In the genomic region with DNA sequence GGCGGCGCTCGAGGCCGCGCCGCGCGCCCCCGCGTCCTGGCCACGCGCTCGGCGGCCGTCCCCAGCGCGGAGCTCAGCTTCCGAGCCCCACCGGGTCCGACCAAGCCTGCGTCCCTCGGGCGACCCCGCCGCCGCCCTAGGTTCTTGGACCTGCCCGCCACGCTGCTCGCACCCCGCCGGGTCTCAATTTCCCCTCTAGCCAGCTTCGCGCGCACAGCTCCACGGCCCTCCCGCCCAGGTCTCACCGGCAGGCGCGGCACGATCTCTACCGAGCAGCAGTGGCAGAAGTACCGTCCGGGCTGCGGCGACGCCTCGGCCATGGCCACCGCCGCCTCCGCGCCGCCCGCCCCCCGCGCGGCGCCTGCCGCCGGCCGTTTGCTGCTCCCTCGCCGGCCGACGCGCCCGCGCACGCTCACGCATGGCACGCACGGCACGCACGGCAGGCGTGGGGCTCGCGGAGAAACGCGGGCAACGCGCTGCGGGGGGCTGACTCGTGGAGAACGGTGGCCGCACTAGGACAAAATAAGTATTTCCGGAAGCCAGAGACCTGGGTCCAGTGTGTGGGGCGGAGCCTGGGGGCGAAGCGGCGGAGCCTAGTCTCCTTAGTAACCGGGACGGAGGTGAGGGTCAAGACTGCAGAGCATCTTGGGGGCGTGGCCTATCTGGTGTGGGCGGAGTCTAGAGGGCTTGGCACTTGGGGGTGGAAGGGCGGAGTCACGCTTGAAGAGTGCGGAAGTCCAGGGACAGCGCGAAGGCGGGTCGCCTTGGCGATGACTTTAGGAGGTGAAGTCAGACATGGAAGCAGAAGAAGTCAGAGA, we compare ENCODE assay signal across 8 mouse cellular contexts. TPM values are rescaled to one million over a fixed set of nuclear protein-coding genes. Genes with fewer than 3 reads are reported as not detected.
DNase-seq lines count a peak whose midpoint lies in the region; ATAC-seq and TF ChIP-seq lines count a peak whose summit lies in the region.

A gene (minus strand): TSS at position 445 of the 818 bp plus-strand sequence.

- TF ChIP-seq EP300 in liver, embryonic 14.5 days (IDR thresholded peaks at IDR 0.05; ENCODE audit: low read depth), result no peak
- TF ChIP-seq EP300 in stomach, postnatal 0 days (optimal IDR thresholded peaks at IDR 0.05), result no peak

- peak; percentile 91 for ATAC-seq in heart, embryonic 15.5 days (replicated peaks; ENCODE audit: insufficient number of reproducible peaks, insufficient read depth, low FRiP score, low read depth)
- peak; percentile 91 for ATAC-seq in liver, embryonic 14.5 days (ENCODE audit: insufficient read depth)
- peak; percentile 90 for ATAC-seq in neural tube, embryonic 11.5 days (ENCODE audit: insufficient read depth, low FRiP score, low TSS enrichment)
- ATAC-seq in stomach, postnatal 0 days (ENCODE audit: low FRiP score, low TSS enrichment), result peak; percentile 93

- peaks cover 35% of the 10 kb centered on the region for H3K36me3 ChIP-seq in forebrain, embryonic 10.5 days (replicated peaks)
- H3K36me3 ChIP-seq in heart, embryonic 15.5 days, result peaks cover 5% of the 10 kb centered on the region
- peaks cover 5% of the 10 kb centered on the region for H3K36me3 ChIP-seq in liver, embryonic 14.5 days (replicated peaks; ENCODE audit: control insufficient read depth, insufficient read depth, low read depth)
- H3K36me3 ChIP-seq in neural tube, embryonic 11.5 days (ENCODE audit: control insufficient read depth, insufficient read depth, low read length), result peaks cover 3% of the 10 kb centered on the region
- H3K36me3 ChIP-seq in stomach, postnatal 0 days (ENCODE audit: control insufficient read depth, insufficient read depth, low read length), result peaks cover 4% of the 10 kb centered on the region

- H3K27ac ChIP-seq in forebrain, embryonic 10.5 days, result peak within 1 kb of the TSS; percentile 98
- H3K27ac ChIP-seq in heart, embryonic 15.5 days, result peak within 1 kb of the TSS; percentile 91
- H3K27ac ChIP-seq in liver, embryonic 14.5 days, result peak within 1 kb of the TSS; percentile 63
- H3K27ac ChIP-seq in neural tube, embryonic 11.5 days (ENCODE audit: low read depth, low read length), result peak within 1 kb of the TSS; percentile 89
- H3K27ac ChIP-seq in stomach, postnatal 0 days (replicated peaks), result peak within 1 kb of the TSS; percentile 96

- peak within 1 kb of the TSS; percentile 66 for H3K4me2 ChIP-seq in heart, embryonic 15.5 days
- peak within 1 kb of the TSS; percentile 89 for H3K4me2 ChIP-seq in liver, embryonic 14.5 days (ENCODE audit: low read depth)
- H3K4me2 ChIP-seq in neural tube, embryonic 11.5 days (ENCODE audit: low read depth), result peak within 1 kb of the TSS; percentile 87
- peak within 1 kb of the TSS; percentile 74 for H3K4me2 ChIP-seq in stomach, postnatal 0 days (replicated peaks; ENCODE audit: low read depth)

- under 1% methylated on average over 101 of the region's 101 CpGs for WGBS in forebrain, embryonic 10.5 days
- WGBS in heart, embryonic 15.5 days, result under 1% methylated on average over 98 of the region's 101 CpGs
- WGBS in liver, embryonic 14.5 days (ENCODE audit: insufficient replicate concordance), result under 1% methylated on average over 101 of the region's 101 CpGs
- under 1% methylated on average over 97 of the region's 101 CpGs for WGBS in neural tube, embryonic 11.5 days
- under 1% methylated on average over 78 of the region's 101 CpGs for WGBS in stomach, postnatal 0 days

- H3K9me3 ChIP-seq in forebrain, embryonic 10.5 days, result no peaks in the 10 kb centered on the region
- H3K9me3 ChIP-seq in heart, embryonic 15.5 days (replicated peaks), result no peaks in the 10 kb centered on the region
- no peaks in the 10 kb centered on the region for H3K9me3 ChIP-seq in liver, embryonic 14.5 days (ENCODE audit: control insufficient read depth, low read length)
- no peaks in the 10 kb centered on the region for H3K9me3 ChIP-seq in neural tube, embryonic 11.5 days (ENCODE audit: control insufficient read depth, low read length)
- no peaks in the 10 kb centered on the region for H3K9me3 ChIP-seq in stomach, postnatal 0 days (ENCODE audit: control insufficient read depth, low read length)

- peaks cover 55% of the 10 kb centered on the region for H3K4me1 ChIP-seq in forebrain, embryonic 10.5 days
- H3K4me1 ChIP-seq in heart, embryonic 15.5 days (replicated peaks), result peaks cover 48% of the 10 kb centered on the region
- peaks cover 14 to 16% of the 10 kb centered on the region in 2 experiments for H3K4me1 ChIP-seq in liver, embryonic 14.5 days (replicated peaks; ENCODE audit: control insufficient read depth in 2 of 2, insufficient read depth in 2 of 2, low read length in 1 of 2)
- peaks cover 22% of the 10 kb centered on the region for H3K4me1 ChIP-seq in neural tube, embryonic 11.5 days (ENCODE audit: control insufficient read depth, insufficient read depth, low read length)
- peaks cover 8% of the 10 kb centered on the region for H3K4me1 ChIP-seq in stomach, postnatal 0 days (replicated peaks; ENCODE audit: control insufficient read depth, insufficient read depth)

- peak; percentile 96 to 98 for DNase-seq in CD8-positive naive resting alpha-beta T cell, adult 2 months (ENCODE audit: low read depth in 2 of 2, low spot score in 2 of 2)
- peak; percentile 100 for DNase-seq in c-Kit-positive CD71-negative TER-119-negative erythroid progenitor cells, embryonic 14.5 days (ENCODE audit: low read depth)
- DNase-seq in forebrain, embryonic 10.5 days (ENCODE audit: extremely low spot score, low spot score), result peak; percentile 99
- peak; percentile 100 for DNase-seq in kidney, postnatal 25 days
- peak; percentile 98 to 99 (median 98) for DNase-seq in liver, embryonic 14.5 days (ENCODE audit: low read depth in 3 of 3, low spot score in 3 of 3)
- DNase-seq in neural tube, embryonic 11.5 days (ENCODE audit: low spot score), result peak; percentile 99
- peak; percentile 98 for DNase-seq in stomach, postnatal 0 days (ENCODE audit: low spot score)

- TF ChIP-seq CTCF in liver, embryonic 14.5 days (IDR thresholded peaks at IDR 0.05; ENCODE audit: low read depth), result no peak
- no peak for TF ChIP-seq CTCF in stomach, postnatal 0 days (IDR thresholded peaks at IDR 0.05; ENCODE audit: low read depth)

- peak within 1 kb of the TSS; percentile 96 for H3K4me3 ChIP-seq in forebrain, embryonic 10.5 days
- H3K4me3 ChIP-seq in heart, embryonic 15.5 days, result peak within 1 kb of the TSS; percentile 86
- H3K4me3 ChIP-seq in liver, embryonic 14.5 days (ENCODE audit: insufficient read depth in 1 of 2, low read depth in 2 of 2, low read length in 2 of 2), result peak within 1 kb of the TSS; percentile 72 to 89
- peak within 1 kb of the TSS; percentile 94 for H3K4me3 ChIP-seq in neural tube, embryonic 11.5 days (ENCODE audit: low read depth, low read length)
- peak within 1 kb of the TSS; percentile 87 for H3K4me3 ChIP-seq in stomach, postnatal 0 days (ENCODE audit: low read depth, low read length)

- peak within 1 kb of the TSS; percentile 93 for H3K9ac ChIP-seq in heart, embryonic 15.5 days
- peak within 1 kb of the TSS; percentile 76 for H3K9ac ChIP-seq in liver, embryonic 14.5 days (replicated peaks)
- H3K9ac ChIP-seq in neural tube, embryonic 11.5 days (ENCODE audit: low read length), result peak within 1 kb of the TSS; percentile 97
- H3K9ac ChIP-seq in stomach, postnatal 0 days (ENCODE audit: low read length), result peak within 1 kb of the TSS; percentile 96

- H3K27me3 ChIP-seq in forebrain, embryonic 10.5 days (ENCODE audit: poor library complexity, severe bottlenecking), result peaks cover 8% of the 10 kb centered on the region
- no peaks in the 10 kb centered on the region for H3K27me3 ChIP-seq in heart, embryonic 15.5 days
- no peaks in the 10 kb centered on the region for H3K27me3 ChIP-seq in liver, embryonic 14.5 days (ENCODE audit: control insufficient read depth, insufficient read depth, low read length)
- no peaks in the 10 kb centered on the region for H3K27me3 ChIP-seq in neural tube, embryonic 11.5 days (ENCODE audit: control insufficient read depth, insufficient read depth, low read length)
- H3K27me3 ChIP-seq in stomach, postnatal 0 days (ENCODE audit: control insufficient read depth, insufficient read depth, low read length), result no peaks in the 10 kb centered on the region

RNA-seq across cellular contexts. Expression of the gene that starts here (rescaled TPM):
- polyA plus RNA-seq in forebrain, embryonic 10.5 days (2016; fragmentation: Nextera tagmentation; extraction: Ambion mirVana), result 92.4 and 113 TPM in 2 replicates
- 54.0 and 65.5 TPM in 2 replicates for polyA plus RNA-seq in heart, embryonic 15.5 days (2015; fragmentation: Nextera tagmentation; extraction: Ambion mirVana)
- polyA plus RNA-seq in liver, embryonic 14.5 days (2012; rRNA removed), result 46.4 and 51.3 TPM in 2 replicates
- 27.7 and 33.7 TPM in 2 replicates for polyA plus RNA-seq in liver, embryonic 14.5 days (2014; fragmentation: Nextera tagmentation; extraction: Ambion mirVana)
- 99.7 and 101 TPM in 2 replicates for polyA plus RNA-seq in neural tube, embryonic 11.5 days (2014; fragmentation: Nextera tagmentation; extraction: Ambion mirVana)
- 60.0 and 68.6 TPM in 2 replicates for polyA plus RNA-seq in stomach, postnatal 0 days (2015; fragmentation: Nextera tagmentation; extraction: Ambion mirVana)

Comparison
In these comparisons a context has a peak if more than half of its experiments do, and no peak if none do; other contexts are left out.
1. Peak in every context shown above with its lines: DNase-seq, ATAC-seq, H3K4me3 ChIP-seq and H3K27ac ChIP-seq.